Mouse (Mus musculus) embryo, embryonic 10 days (tissue): ENCODE data around the gene Ube3b.

Experiments
- DNase-seq: peaks from one replicate; pipeline ENCODE4 v3.0.0-alpha.2; 2015; ENCODE audit warnings: low spot score

Gene Ube3b

GRCm38 (mm10) chr5:114380209-114381012, at the start of gene Ube3b, which contains the start of gene Kctd10:
Gene Ube3b, plus strand, starts transcription at chr5:114380607.
Gene Kctd10, minus strand, starts transcription at chr5:114380508.
- DNase-seq = peak; percentile 84

DNA sequence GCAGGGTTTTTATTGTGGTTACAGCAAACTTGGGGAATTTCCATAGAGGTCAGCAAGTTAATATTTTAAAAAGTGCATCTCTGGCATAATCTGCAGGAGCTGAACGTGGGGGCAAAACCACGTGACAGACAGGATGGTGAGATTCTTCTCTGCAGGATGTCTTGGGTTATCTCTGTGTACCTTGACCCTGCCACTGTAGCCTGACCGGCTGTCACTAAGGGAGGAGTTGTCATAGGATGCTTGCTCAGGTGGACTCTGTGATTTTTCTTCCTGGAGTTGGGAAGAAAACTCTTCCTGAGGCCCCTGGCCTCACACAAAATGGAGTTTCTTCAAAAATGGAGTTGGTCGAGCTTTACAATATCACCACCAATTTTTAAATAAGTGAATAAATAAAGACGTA, 37.4 kb upstream of the Ube3b start:
- DNase-seq = no peak

- DNase-seq = no peak
Measured at GRCm38 (mm10) chr5:114343612-114344011, 36.8 kb upstream of the Ube3b start.

- DNase-seq = no peak
Measured at GRCm38 (mm10) chr5:114345538-114345937, 34.9 kb upstream of the Ube3b start.

DNA sequence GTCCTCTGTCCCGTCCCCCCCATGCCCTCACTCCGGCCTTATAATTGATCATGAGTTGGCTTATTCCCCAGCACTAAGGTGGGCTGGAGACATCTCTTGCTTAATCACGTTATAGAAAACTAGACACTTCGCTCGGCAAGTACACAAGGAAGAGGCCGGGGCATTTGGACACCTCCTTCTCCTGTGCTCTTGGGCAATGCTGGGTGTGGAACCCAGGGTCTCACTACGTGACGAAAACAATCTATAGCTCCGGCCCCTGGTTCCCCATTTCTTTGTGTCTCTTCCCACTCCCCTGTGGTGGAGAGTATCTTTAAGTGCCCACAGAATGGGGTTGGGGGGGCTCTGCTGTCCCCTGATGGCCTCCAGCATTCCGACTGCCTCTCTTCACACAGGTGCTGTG, 33.4 kb upstream of the Ube3b start:
- no peak for DNase-seq

GRCm38 (mm10) chr5:114351490-114351889, 28.9 kb upstream of the Ube3b start:
- no peak for DNase-seq

DNA sequence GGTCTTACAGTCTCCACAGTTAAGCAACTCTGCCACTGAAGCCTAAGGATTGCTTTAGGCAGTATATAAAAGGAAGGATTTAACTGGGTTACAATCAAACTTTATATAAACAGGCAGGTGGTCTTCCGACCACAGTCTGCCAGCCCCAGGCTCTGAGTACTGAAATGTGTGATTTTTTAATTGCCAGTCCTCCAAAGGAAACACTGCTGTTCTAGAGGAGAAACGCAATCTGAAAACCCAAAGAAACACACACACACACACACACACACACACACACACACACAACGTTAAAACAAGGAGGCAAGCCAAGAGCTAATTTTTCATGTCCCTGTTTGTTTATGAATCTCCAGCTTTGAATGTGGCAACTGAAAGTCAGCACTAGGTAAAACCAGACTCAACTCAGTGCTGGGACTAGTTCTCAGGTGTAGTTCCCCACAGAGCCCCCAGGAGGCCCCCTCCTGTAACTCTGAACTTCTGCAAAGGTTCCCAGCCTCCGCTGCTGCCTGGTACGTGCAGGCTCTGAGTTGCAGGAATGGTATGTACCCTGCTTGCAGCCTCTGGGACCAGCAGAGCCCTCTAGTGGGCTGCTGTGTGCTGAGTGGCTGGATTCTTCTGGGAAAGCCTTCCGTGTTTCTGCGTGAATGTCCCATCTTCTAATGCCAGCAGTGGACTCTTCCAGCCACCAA, 24.0 kb upstream of the Ube3b start:
- DNase-seq = peak; percentile 84

DNA sequence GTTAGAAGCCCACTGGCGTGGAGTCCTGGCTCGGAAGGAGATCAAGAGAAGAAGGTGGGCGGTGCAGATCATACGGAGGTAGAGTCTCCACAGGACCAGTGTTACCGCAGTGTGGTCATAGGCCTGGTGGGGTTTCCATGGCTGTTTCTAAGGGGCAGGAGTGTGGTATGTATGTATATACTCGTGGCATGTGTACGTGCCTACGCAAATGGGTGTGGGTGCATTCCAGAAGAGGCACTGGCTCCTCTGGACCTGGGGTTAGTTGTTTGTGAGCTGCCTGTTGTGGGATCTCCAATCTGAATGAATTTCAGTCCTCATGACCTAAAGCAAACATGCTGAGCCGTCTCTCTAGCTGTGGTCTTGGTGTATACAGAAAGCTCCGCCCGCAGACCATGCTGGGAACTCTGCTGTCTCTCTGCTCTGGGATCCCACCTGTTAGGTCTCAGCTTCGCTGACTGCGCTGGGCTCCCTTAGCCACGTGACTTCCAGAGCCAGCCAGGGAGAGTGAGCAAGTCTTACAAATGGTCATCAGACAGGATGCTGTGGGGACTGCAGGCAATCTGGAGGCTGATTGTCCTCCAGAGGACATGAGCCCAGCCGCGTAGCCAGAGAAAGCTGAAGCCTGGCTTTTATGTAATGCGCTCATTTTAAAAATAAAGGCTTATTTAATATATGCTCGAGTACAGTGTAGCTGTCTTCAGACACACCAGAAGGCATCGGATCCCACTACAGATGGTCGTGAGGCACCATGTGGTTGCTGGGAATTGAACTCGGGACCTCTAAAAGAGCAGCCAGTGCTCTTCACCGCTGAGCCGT, 23.3 kb upstream of the Ube3b start:
- peak; percentile 55 for DNase-seq

DNA sequence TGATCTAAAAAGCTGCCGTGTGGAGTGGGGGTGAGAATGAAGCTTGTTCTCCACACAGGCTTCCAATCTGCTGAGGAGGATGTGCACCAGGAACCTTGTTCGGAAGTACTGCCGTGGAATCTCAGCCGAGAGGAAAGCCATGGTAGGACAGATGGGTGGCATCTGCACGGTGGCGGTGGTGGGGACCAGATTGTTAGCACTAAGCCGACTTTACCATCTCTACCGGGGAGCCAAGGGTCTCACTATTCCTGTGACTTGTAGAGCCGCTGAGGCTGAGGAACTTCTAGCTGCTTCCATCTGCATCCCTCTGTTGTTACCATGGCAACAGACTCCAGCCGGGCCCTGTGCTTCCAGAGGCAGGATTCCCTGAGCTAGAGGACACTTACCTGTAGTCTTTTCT, 21.6 kb upstream of the Ube3b start:
- peak; percentile 50 for DNase-seq

GRCm38 (mm10) chr5:114359586-114359985, 20.8 kb upstream of the Ube3b start:
- no peak for DNase-seq

DNA sequence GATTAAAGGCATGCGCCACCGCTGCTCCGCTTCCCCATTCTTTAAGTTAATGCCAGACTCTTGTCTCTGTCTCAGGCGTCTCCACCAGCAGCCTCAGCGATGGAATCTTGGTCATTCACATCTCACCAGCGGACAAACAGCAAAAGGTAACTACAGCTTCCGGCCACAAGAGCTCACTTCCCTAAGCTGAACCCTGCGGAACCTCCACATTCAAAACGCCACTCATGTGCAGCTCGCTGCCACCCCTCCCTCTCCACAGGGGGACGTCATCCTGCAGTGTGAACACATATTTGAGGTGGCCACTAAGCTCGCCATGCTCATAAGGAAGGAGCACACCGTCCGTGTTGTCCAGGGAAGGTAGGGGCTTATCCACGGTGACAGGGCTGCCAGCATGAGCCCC, 19.4 kb upstream of the Ube3b start:
- DNase-seq = no peak

DNA sequence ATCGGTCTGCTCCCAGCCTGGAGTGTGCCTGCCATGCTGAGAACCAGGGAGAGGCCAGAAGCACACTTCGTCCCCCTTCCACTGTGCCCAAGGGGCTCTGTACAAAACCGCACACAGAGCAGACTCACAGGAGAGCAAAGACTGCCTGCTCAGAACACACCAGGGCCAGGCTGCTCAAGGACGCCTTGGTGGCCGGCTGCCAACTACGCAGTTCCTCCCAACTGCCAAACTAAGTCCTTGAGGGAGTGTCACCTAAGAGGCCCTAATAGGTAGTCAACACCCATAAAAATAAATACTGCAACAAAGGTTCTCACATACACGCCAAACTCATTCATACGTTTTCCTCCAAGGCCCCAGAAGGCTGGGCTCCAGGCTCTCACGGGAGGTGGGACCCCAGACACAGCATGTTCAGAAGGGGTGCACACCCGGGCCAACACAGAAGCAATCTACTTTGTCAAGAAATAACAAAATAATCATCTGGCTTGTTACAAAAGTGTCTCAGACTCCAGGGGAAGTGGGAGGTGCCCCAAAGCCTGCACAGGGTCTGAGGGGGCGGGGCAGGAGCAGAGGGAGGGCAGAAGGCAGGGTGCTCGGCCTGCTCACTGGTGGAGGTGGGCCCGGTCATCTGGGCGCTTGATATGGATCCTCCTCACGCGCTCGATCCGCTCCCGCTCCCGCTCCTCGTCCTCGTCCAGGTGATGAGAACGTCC, 15.2 kb upstream of the Ube3b start:
- DNase-seq = no peak

GRCm38 (mm10) chr5:114368121-114368520, 12.3 kb upstream of the Ube3b start:
- no peak for DNase-seq

- no peak for DNase-seq
Measured at GRCm38 (mm10) chr5:114368803-114369496, 11.5 kb upstream of the Ube3b start.

DNA sequence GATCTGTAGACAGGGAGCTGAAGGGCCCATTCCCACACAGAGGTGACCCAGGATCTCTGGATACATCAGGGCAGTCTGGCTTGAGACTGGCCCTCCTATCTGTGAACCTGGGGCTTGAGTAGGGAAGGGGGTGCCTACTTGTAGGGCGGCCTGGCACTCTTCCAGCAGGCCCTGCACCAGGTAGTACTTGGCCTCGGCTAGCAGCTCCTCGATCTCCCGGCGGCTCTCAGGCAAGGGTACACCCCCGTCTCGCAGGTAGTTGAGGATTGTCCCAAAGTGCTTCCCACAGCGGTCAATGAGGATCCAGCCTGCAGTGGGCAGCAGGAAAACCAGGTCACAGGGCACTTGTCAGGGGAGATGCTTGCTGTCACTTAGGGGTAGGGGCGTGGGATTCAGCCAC, 10.5 kb upstream of the Ube3b start:
- no peak for DNase-seq

DNA sequence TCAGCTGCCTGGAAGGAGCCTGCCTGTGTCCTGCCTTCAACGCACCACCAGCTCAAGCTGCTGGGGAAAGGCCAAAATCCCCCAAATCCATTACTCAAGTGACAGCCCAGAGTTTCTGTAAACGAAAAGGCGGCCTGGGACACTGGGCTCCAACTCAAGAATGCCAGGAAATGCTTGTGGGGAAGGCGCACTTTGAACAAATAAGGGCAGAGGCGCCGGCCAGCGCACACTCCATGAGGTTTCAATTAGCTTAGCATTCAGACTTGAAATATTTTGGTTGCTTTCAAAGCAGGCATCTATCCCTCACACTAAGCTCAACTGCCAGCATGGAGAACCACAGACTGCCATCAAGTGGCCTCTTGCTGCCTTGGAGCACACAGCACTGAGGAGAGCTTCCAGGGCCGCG, 10.0 kb upstream of the Ube3b start:
- peak; percentile 66 for DNase-seq

DNA sequence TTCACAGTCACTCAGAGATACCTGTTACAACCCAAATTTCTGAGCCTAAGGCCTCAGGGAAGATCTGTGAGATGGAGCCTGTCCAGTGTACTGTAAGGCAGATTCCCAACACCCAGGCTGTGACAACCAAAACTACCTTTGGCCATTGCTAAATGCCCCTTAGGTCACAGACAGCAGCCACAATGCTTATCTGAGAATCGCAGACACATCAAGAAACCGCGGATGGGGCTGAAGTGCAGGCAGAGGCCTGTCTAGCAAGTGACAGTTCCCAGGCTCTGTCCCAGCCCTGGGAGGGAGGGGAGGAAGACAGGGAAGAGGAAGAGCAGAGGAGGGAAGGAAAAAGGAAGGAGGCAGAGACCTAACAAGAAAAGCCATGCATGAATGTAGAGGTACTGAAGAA, 9.1 kb upstream of the Ube3b start:
- no peak for DNase-seq

- no peak for DNase-seq
Measured at GRCm38 (mm10) chr5:114371731-114372473, 8.5 kb upstream of the Ube3b start.

GRCm38 (mm10) chr5:114372565-114372964, 7.8 kb upstream of the Ube3b start:
- DNase-seq = peak; percentile 56

- DNase-seq = no peak
Measured at GRCm38 (mm10) chr5:114373174-114373573, 7.2 kb upstream of the Ube3b start.

- no peak for DNase-seq
Measured at GRCm38 (mm10) chr5:114373581-114373980, 6.8 kb upstream of the Ube3b start.
